Mouse (Mus musculus): ENCODE results near the gene Thrap3. TPM values are rescaled to one million over a fixed set of nuclear protein-coding genes. Genes with fewer than 3 reads are reported as not detected.

The Thrap3 gene
- polyA plus RNA-seq, 1 experiment from 2014 or later: 194 TPM

- 0 out of 2 replicates have a peak, but pooled peaks cover 11% of the 10 kb centered on the region for H3K36me3 ChIP-seq
- H3K9me3 ChIP-seq: no peaks in the 10 kb centered on the region
- peaks cover 25% of the 10 kb centered on the region for H3K27me3 ChIP-seq (ENCODE audit: insufficient read depth, poor library complexity, severe bottlenecking)
- peaks cover 65% of the 10 kb centered on the region for H3K4me1 ChIP-seq
- H3K4me3 ChIP-seq: peak within 1 kb of the TSS; percentile 78
- H3K27ac ChIP-seq: peak within 1 kb of the TSS; percentile 94
- DNase-seq (ENCODE audit: low spot score): peak; percentile 90
- 2% methylated on average over 24 of the region's 24 CpGs for WGBS
Measured at GRCm38 (mm10) chr4:126147533-126148160, 54.9 kb downstream of the Thrap3 start, which contains the start of gene Eva1b. Eva1b (plus strand) TSS chr4:126147744.

DNA sequence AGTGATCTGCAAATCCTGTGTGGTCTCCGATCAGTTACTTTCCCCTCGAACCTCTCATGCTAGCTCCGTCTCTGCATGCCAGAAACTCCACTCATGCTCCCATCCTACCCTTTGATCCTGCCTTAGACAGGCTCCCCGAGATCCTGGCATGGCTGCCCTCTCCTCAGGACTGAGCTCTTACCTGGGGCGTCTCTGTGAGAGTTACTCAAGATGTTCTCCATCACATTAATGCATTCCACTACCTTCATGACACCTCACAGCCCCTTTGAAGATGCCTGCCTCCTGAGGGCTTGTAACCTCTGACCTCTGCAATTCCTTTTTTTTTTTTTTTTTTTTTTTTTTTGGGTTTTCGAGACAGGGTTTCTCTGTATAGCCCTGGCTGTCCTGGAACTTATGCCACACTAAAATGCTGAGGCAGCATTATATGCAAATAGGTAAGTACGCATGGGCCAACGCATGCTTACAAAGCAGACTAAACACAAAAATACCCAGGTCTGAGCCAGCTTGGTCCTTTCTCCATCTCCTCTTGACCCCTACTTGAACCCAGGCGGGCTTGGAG is 55.5 kb downstream of the Thrap3 start:
- Histone ChIP-seq H3K27ac (peak overlapping the region; percentile 94), H3K4me1 (peaks cover 59% of the 10 kb centered on the region), H3K4me3 (peak overlapping the region; percentile 78), H3K27me3 (ENCODE audit: insufficient read depth, poor library complexity, severe bottlenecking) (peaks cover 25% of the 10 kb centered on the region), H3K9me3 (no peaks in the 10 kb centered on the region), H3K36me3 (0 out of 2 replicates have a peak, but pooled peaks cover 6% of the 10 kb centered on the region)
- no peak for DNase-seq (ENCODE audit: low spot score)
- WGBS: 36% methylated on average over 9 of the region's 9 CpGs

DNA sequence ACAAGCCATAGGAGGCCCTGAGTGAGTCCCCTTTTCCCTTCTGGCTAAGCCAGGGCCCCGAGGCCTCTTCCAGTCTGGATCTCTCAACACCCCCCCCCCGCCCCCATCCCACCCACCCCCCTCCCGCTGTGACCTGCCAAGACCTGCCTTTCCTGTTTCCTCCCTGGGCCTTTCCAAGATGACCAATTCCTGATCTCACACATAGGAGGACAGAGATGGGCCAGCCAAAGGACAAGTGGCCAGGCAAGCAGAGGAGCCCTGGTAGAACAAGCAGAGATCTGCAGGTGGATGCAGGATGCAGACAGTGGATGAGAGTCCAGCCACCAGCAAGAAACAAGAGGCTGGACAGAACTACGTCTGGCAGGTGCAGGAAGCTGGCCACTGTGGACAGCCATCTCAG is 57.2 kb downstream of the Thrap3 start:
- DNase-seq (ENCODE audit: low spot score): no peak
- H3K27me3 ChIP-seq (ENCODE audit: insufficient read depth, poor library complexity, severe bottlenecking): peaks cover 20% of the 10 kb centered on the region
- H3K27ac ChIP-seq: peak overlapping the region; percentile 63
- H3K9me3 ChIP-seq: no peaks in the 10 kb centered on the region
- H3K36me3 ChIP-seq: peaks cover 4% of the 10 kb centered on the region
- no peak overlapping the region for H3K4me3 ChIP-seq
- WGBS: 41% methylated on average over 3 of the region's 4 CpGs
- H3K4me1 ChIP-seq: peaks cover 48% of the 10 kb centered on the region

DNA sequence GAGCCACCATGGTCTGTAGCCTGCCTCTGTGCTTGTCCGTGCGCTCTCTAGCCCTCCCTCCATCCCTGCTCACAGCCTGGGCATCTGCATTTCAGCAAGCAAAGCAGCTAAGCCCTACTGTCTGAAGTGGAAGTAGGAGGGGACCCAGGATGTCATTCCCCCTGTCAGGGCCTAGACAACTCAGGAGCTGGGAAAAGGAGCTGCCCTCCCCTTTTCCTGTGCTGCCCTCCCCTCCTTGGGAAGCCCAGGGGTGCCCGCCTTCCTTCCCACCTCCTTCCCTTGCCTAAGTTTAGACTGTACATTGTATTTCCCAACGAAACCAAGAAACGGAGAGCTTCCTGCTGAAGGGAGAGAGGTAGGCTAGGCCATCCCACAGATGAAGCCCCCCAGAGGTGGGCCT is 61.5 kb downstream of the Thrap3 start:
- no peaks in the 10 kb centered on the region for H3K9me3 ChIP-seq
- H3K4me1 ChIP-seq: peaks cover 21% of the 10 kb centered on the region
- no peaks in the 10 kb centered on the region for H3K27me3 ChIP-seq (ENCODE audit: insufficient read depth, poor library complexity, severe bottlenecking)
- H3K36me3 ChIP-seq: peaks cover 44% of the 10 kb centered on the region
- DNase-seq (ENCODE audit: low spot score): no peak
- H3K27ac ChIP-seq: peak overlapping the region; percentile 48; the same call in 1 of the 2 replicates
- no peak overlapping the region for H3K4me3 ChIP-seq
- WGBS: 71% methylated on average over 5 of the region's 5 CpGs

GRCm38 (mm10) chr4:126137773-126138172 is 64.8 kb downstream of the Thrap3 start:
- 78% methylated on average over 4 of the region's 4 CpGs for WGBS
- H3K4me1 ChIP-seq: peaks cover 22% of the 10 kb centered on the region
- no peak for DNase-seq (ENCODE audit: low spot score)
- H3K36me3 ChIP-seq: peaks cover 71% of the 10 kb centered on the region
- H3K9me3 ChIP-seq: no peaks in the 10 kb centered on the region
- H3K27ac ChIP-seq: no peak overlapping the region
- H3K27me3 ChIP-seq (ENCODE audit: insufficient read depth, poor library complexity, severe bottlenecking): no peaks in the 10 kb centered on the region
- no peak overlapping the region for H3K4me3 ChIP-seq

DNA sequence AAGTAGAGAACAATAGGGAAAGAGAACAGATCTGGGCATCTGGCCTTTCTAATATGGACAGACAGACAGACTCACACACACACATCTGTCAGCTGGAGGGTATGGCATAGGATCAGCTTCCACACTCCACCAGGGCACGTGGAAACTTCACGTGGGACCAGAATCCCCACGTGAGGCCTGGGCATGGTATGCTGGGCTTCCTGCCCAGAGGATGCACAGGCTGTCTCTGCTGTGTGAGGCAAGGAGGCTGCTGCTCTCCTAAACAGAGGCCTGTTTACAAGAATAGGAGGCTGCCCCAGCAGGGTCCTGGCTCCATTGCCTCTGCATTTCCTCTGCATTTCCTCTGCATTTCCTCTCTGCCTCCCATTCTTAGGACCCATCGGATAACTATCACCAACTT is 67.9 kb downstream of the Thrap3 start:
- no peak for DNase-seq (ENCODE audit: low spot score)
- no peak overlapping the region for H3K4me3 ChIP-seq
- peaks cover 77% of the 10 kb centered on the region for H3K36me3 ChIP-seq
- 92% methylated on average over 4 of the region's 4 CpGs for WGBS
- no peak overlapping the region for H3K27ac ChIP-seq
- no peaks in the 10 kb centered on the region for H3K9me3 ChIP-seq
- H3K27me3 ChIP-seq (ENCODE audit: insufficient read depth, poor library complexity, severe bottlenecking): no peaks in the 10 kb centered on the region
- H3K4me1 ChIP-seq: peaks cover 44% of the 10 kb centered on the region

DNA sequence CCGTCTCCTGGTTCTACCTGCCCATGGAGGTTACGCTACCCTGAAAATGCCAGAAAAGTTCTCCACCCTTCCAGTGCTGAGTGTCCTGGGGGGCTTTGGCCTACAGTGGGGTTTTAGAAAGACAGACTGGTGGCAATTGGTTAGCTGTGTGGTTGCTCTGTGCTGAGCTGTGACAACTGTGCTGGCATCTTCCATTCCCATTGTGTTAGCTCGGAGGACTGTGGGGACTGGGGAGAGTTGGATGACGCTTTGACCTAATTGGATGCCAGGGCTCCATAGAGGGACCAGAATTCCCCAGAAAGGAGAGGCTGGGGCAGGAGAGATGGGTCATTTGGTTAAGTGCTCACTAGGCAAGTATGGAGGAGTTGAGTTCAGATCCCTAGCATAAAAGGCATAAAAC is 68.3 kb downstream of the Thrap3 start:
- WGBS: 86% methylated on average over 4 of the region's 4 CpGs
- H3K27me3 ChIP-seq (ENCODE audit: insufficient read depth, poor library complexity, severe bottlenecking): no peaks in the 10 kb centered on the region

GRCm38 (mm10) chr4:126132636-126133264 is 69.8 kb downstream of the Thrap3 start:
- peaks cover 41% of the 10 kb centered on the region for H3K4me1 ChIP-seq
- H3K9me3 ChIP-seq: no peaks in the 10 kb centered on the region
- H3K27me3 ChIP-seq (ENCODE audit: insufficient read depth, poor library complexity, severe bottlenecking): no peaks in the 10 kb centered on the region
- H3K27ac ChIP-seq: peak overlapping the region; percentile 63; the same call in 1 of the 2 replicates
- peaks cover 77% of the 10 kb centered on the region for H3K36me3 ChIP-seq
- H3K4me3 ChIP-seq: no peak overlapping the region
- WGBS: 84% methylated on average over 6 of the region's 6 CpGs
- no peak for DNase-seq (ENCODE audit: low spot score)

More for the DNA sequence above, 68.3 kb downstream of the Thrap3 start:
- Histone ChIP-seq H3K4me1 (peaks cover 44% of the 10 kb centered on the region), H3K36me3 (peaks cover 77% of the 10 kb centered on the region), H3K27ac (no peak overlapping the region), H3K9me3 (no peaks in the 10 kb centered on the region), H3K4me3 (no peak overlapping the region)
- no peak for DNase-seq (ENCODE audit: low spot score)

GRCm38 (mm10) chr4:126131290-126132121 is 71.1 kb downstream of the Thrap3 start:
- 65% methylated on average over 10 of the region's 10 CpGs for WGBS
- H3K4me3 ChIP-seq: no peak overlapping the region
- peaks cover 38% of the 10 kb centered on the region for H3K4me1 ChIP-seq
- peaks cover 79% of the 10 kb centered on the region for H3K36me3 ChIP-seq
- DNase-seq (ENCODE audit: low spot score): no peak
- H3K9me3 ChIP-seq: no peaks in the 10 kb centered on the region
- peak overlapping the region; percentile 63 for H3K27ac ChIP-seq
- H3K27me3 ChIP-seq (ENCODE audit: insufficient read depth, poor library complexity, severe bottlenecking): no peaks in the 10 kb centered on the region

- Histone ChIP-seq H3K4me3 (no peak overlapping the region), H3K9me3 (no peaks in the 10 kb centered on the region), H3K27me3 (ENCODE audit: insufficient read depth, poor library complexity, severe bottlenecking) (no peaks in the 10 kb centered on the region), H3K36me3 (peaks cover 79% of the 10 kb centered on the region), H3K27ac (peak overlapping the region; percentile 56), H3K4me1 (peaks cover 38% of the 10 kb centered on the region)
- DNase-seq (ENCODE audit: low spot score): no peak
- 58% methylated on average over 11 of the region's 11 CpGs for WGBS
Measured at GRCm38 (mm10) chr4:126130502-126130901, 72.1 kb downstream of the Thrap3 start.

DNA sequence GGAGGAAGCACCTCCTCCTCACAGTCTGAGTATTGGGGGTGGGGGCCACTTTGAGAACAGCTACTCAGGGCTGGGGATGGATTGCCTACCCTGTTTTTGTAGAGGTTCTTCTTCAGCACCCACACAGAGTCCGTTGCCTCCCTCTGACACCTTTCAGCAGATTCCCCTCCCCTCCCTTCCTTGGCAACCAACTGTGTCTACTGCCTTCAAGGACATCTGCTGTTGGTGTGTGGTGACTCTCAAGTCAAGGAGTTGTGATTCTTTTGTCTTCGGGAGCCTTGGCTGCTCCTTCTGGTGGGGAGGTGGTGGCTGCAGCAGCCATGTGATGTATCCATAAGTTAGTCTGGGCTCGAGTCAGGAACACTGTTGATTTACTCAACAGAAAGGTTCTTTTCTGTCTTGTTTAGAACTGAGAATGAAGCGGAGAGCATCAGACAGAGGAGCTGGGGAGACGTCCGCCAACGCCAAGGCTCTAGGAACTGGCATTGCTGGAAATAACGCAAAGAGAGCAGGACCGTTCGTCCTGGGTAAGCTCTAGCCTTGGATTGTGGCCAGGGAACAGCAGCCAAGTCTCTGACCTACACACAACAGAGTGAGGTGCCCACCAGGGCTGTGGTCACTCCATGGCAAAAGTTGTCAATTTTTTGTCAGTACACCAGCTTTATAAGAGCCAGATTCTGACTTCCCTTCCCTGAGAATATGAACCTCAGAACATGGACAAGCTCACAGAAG is 79.1 kb downstream of the Thrap3 start:
- no peaks in the 10 kb centered on the region for H3K4me1 ChIP-seq
- no peak for DNase-seq (ENCODE audit: low spot score)
- no peak overlapping the region for H3K27ac ChIP-seq
- no peaks in the 10 kb centered on the region for H3K9me3 ChIP-seq
- WGBS: 86% methylated on average over 10 of the region's 10 CpGs
- no peak overlapping the region for H3K4me3 ChIP-seq
- no peaks in the 10 kb centered on the region for H3K27me3 ChIP-seq (ENCODE audit: insufficient read depth, poor library complexity, severe bottlenecking)
- H3K36me3 ChIP-seq: peaks cover 63% of the 10 kb centered on the region

DNA sequence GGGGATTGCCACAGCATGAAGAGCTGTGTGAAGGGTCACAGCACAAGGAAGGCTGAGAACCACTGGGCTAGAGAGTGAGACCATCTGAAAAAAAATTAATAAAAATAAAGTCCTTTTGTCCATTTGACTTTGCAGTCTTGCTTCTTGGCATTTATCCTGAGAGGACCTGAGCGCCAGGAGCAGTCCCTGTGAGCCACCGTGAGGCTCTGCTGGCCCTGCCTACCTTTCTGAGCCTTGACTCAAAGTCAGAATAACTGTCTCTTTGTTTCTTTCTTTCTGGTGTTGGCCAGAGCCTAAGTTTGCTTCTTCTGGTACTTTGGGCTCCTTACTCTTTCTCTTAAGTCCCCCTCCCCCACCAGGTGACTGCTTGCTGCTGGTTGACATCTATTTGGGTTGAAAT is 82.1 kb downstream of the Thrap3 start:
- peaks cover 7% of the 10 kb centered on the region; the same call in 1 of the 2 replicates for H3K4me1 ChIP-seq
- H3K36me3 ChIP-seq: peaks cover 39% of the 10 kb centered on the region
- H3K9me3 ChIP-seq: no peaks in the 10 kb centered on the region
- H3K27ac ChIP-seq: no peak overlapping the region
- H3K4me3 ChIP-seq: no peak overlapping the region
- WGBS: 96% methylated on average over 2 of the region's 2 CpGs
- H3K27me3 ChIP-seq (ENCODE audit: insufficient read depth, poor library complexity, severe bottlenecking): no peaks in the 10 kb centered on the region
- DNase-seq (ENCODE audit: low spot score): no peak
